Mouse (Mus musculus) stomach, postnatal 0 days (tissue): ENCODE data around the gene Tmc5. TPM values are rescaled to one million over a fixed set of nuclear protein-coding genes. Genes with fewer than 3 reads are reported as not detected.

Experiments used
- ATAC-seq: fragments of 200-750 bp; cut with Nextera tagmentation; 2 replicates; pipeline ENCODE4 v1.8.0; 2017; ENCODE audit not compliant: low FRiP score, low TSS enrichment
- DNase-seq: peaks from one replicate; pipeline ENCODE4 v3.0.0-alpha.2; 2016; ENCODE audit warnings: low spot score
- H3K27ac ChIP-seq: fragments of 300-500 bp; sonication (generic); replicated peaks from 2 replicates; pipeline ENCODE4 v1.5.1; 2014; ENCODE audit warnings: mild to moderate bottlenecking, control low read depth
- H3K27me3 ChIP-seq: fragments of 300-500 bp; sonication (generic); 2 replicates; pipeline ENCODE4 v1.6.1; 2014; ENCODE audit warnings: low read length; ENCODE audit not compliant: control insufficient read depth, insufficient read depth
- H3K36me3 ChIP-seq: fragments of 300-500 bp; sonication (generic); 2 replicates; pipeline ENCODE4 v1.6.1; 2014; ENCODE audit warnings: low read length, mixed read lengths; ENCODE audit not compliant: control insufficient read depth, insufficient read depth
- H3K4me1 ChIP-seq: fragments of 300-500 bp; sonication (generic); replicated peaks from 2 replicates; pipeline ENCODE4 v1.6.1; 2014; ENCODE audit warnings: antibody characterized with exemption; ENCODE audit not compliant: control insufficient read depth, insufficient read depth
- H3K4me2 ChIP-seq: fragments of 300-500 bp; sonication (generic); replicated peaks from 2 replicates; pipeline ENCODE4 v1.6.1; 2014; ENCODE audit warnings: low read depth, mild to moderate bottlenecking, control low read depth, moderate library complexity
- H3K4me3 ChIP-seq: fragments of 300-500 bp; sonication (generic); 2 replicates; pipeline ENCODE4 v1.5.1; 2014; ENCODE audit warnings: low read depth, low read length, control low read depth
- H3K9ac ChIP-seq: fragments of 300-500 bp; sonication (generic); 2 replicates; pipeline ENCODE4 v1.6.1; 2014; ENCODE audit warnings: mild to moderate bottlenecking, low read length, control low read depth, mixed read lengths
- H3K9me3 ChIP-seq: fragments of 300-500 bp; sonication (generic); 2 replicates; pipeline ENCODE4 v1.6.1; 2016; ENCODE audit warnings: low read length; ENCODE audit not compliant: control insufficient read depth
- CTCF ChIP-seq: IDR thresholded peaks from 2 replicates; pipeline ENCODE4 v1.5.1; 2016; ENCODE audit warnings: antibody characterized with exemption, low read depth, mild to moderate bottlenecking, moderate library complexity
- EP300 ChIP-seq: optimal IDR thresholded peaks from 2 replicates; pipeline ENCODE3; 2016; ENCODE audit warnings: antibody characterized with exemption
- WGBS: fragments of 180-500 bp; shearing (Covaris S2); extraction: QIAGEN DNeasy Blood & Tissue Kit; methylation state at CpG from one replicate; pipeline ENCODE4 v1.1.7; 2014; 5-methylcytosine and 5-hydroxymethylcytosine counted together
- polyA plus RNA-seq: library from polyadenylated mRNA; unstranded; fragments of >200 nt; fragmentation: Nextera tagmentation; extraction: Ambion mirVana; gene quantifications from 2 replicates; pipeline ENCODE4 v1.2.1, GENCODE M21; 2015

The Tmc5 gene
- polyA plus RNA-seq, 1 experiment from 2014 or later, result 8.5 TPM

- WGBS, result 61% methylated on average over 13 of the region's 13 CpGs
- Histone ChIP-seq H3K4me2 (no peak overlapping the region), H3K27ac (no peak overlapping the region), H3K9ac (no peak overlapping the region), H3K36me3 (no peaks in the 10 kb centered on the region), H3K9me3 (no peaks in the 10 kb centered on the region), H3K4me1 (no peaks in the 10 kb centered on the region), H3K4me3 (no peak overlapping the region), H3K27me3 (no peaks in the 10 kb centered on the region)
- DNase-seq, result no peak
- ATAC-seq, result peak; percentile 91
- TF ChIP-seq EP300, result no peak
- TF ChIP-seq CTCF, result no peak
Observed at GRCm38 (mm10) chr7:118627550-118628298, 30.6 kb downstream of the Tmc5 start.

- WGBS, result 80% methylated on average over 9 of the region's 9 CpGs
Observed at GRCm38 (mm10) chr7:118633094-118633493, 36.0 kb downstream of the Tmc5 start.

GRCm38 (mm10) chr7:118633951-118634350 lies 36.9 kb downstream of the Tmc5 start:
- WGBS, result 80% methylated on average over 7 of the region's 7 CpGs
- no peaks in the 10 kb centered on the region for H3K36me3 ChIP-seq
- H3K4me2 ChIP-seq, result no peak overlapping the region
- no peak for DNase-seq
- H3K4me3 ChIP-seq, result no peak overlapping the region
- no peak overlapping the region for H3K27ac ChIP-seq
- no peaks in the 10 kb centered on the region for H3K4me1 ChIP-seq
- no peaks in the 10 kb centered on the region for H3K9me3 ChIP-seq
- ATAC-seq, result no peak
- no peak overlapping the region for H3K9ac ChIP-seq
- no peaks in the 10 kb centered on the region for H3K27me3 ChIP-seq
- no peak for TF ChIP-seq CTCF
- TF ChIP-seq EP300, result no peak

More at GRCm38 (mm10) chr7:118633094-118633493, 36.0 kb downstream of the Tmc5 start:
- H3K4me3 ChIP-seq, result no peak overlapping the region
- H3K36me3 ChIP-seq, result no peaks in the 10 kb centered on the region
- H3K4me1 ChIP-seq, result no peaks in the 10 kb centered on the region
- no peaks in the 10 kb centered on the region for H3K9me3 ChIP-seq
- no peak for ATAC-seq
- H3K4me2 ChIP-seq, result no peak overlapping the region
- no peak overlapping the region for H3K27ac ChIP-seq
- H3K9ac ChIP-seq, result no peak overlapping the region
- no peak for TF ChIP-seq EP300
- TF ChIP-seq CTCF, result no peak
- H3K27me3 ChIP-seq, result no peaks in the 10 kb centered on the region
- no peak for DNase-seq

GRCm38 (mm10) chr7:118637466-118637865 lies 40.4 kb downstream of the Tmc5 start:
- 48% methylated on average over 4 of the region's 4 CpGs for WGBS

GRCm38 (mm10) chr7:118646237-118646636 lies 49.1 kb downstream of the Tmc5 start:
- H3K4me2 ChIP-seq, result no peak overlapping the region
- no peak for DNase-seq
- H3K36me3 ChIP-seq, result no peaks in the 10 kb centered on the region
- H3K4me3 ChIP-seq, result no peak overlapping the region
- 86% methylated on average over 1 of the region's 1 CpGs for WGBS
- no peak for TF ChIP-seq CTCF
- no peak for TF ChIP-seq EP300
- no peaks in the 10 kb centered on the region for H3K4me1 ChIP-seq
- H3K9ac ChIP-seq, result no peak overlapping the region
- no peak overlapping the region for H3K27ac ChIP-seq
- H3K9me3 ChIP-seq, result no peaks in the 10 kb centered on the region
- H3K27me3 ChIP-seq, result no peaks in the 10 kb centered on the region
- ATAC-seq, result no peak

More at GRCm38 (mm10) chr7:118637466-118637865, 40.4 kb downstream of the Tmc5 start:
- Histone ChIP-seq H3K27ac (no peak overlapping the region), H3K9me3 (no peaks in the 10 kb centered on the region), H3K9ac (no peak overlapping the region), H3K4me2 (no peak overlapping the region), H3K4me1 (no peaks in the 10 kb centered on the region), H3K27me3 (no peaks in the 10 kb centered on the region), H3K4me3 (no peak overlapping the region), H3K36me3 (no peaks in the 10 kb centered on the region)
- no peak for DNase-seq
- TF ChIP-seq EP300 (no peak), CTCF (no peak)
- ATAC-seq, result 0 out of 2 replicates have a peak, but pooled peaks have one; percentile 42

GRCm38 (mm10) chr7:118649328-118649727 lies 52.2 kb downstream of the Tmc5 start:
- Histone ChIP-seq H3K9me3 (no peaks in the 10 kb centered on the region), H3K36me3 (no peaks in the 10 kb centered on the region), H3K4me2 (no peak overlapping the region), H3K27ac (no peak overlapping the region), H3K9ac (no peak overlapping the region), H3K4me3 (no peak overlapping the region), H3K4me1 (no peaks in the 10 kb centered on the region), H3K27me3 (no peaks in the 10 kb centered on the region)
- no peak for ATAC-seq
- WGBS, result 75% methylated on average over 7 of the region's 7 CpGs
- no peak for TF ChIP-seq CTCF
- no peak for TF ChIP-seq EP300
- no peak for DNase-seq
